Mouse (Mus musculus) brown adipose tissue, adult 24 weeks (tissue): ENCODE measurements around the gene 4833427G06Rik. TPM values are rescaled to one million over a fixed set of nuclear protein-coding genes. Genes with fewer than 3 reads are reported as not detected.
"Not testable (repeated sequence)": the region's sequence is repeated elsewhere in the genome, so short reads cannot be mapped to it uniquely, and the experiment has no call there.

Experiments
- H3K27ac ChIP-seq: fragments of 200-500 bp; replicated peaks from 2 replicates; pipeline ENCODE4 v1.5.1; 2012; ENCODE audit warnings: low read depth, mild to moderate bottlenecking, low read length
- H3K4me1 ChIP-seq: fragments of 200-500 bp; 2 replicates; pipeline ENCODE4 v1.6.1; 2012; ENCODE audit warnings: low read length, mixed read lengths; ENCODE audit not compliant: control insufficient read depth, insufficient read depth, insufficient read length
- H3K4me3 ChIP-seq: fragments of 200-500 bp; 2 replicates; pipeline ENCODE4 v1.5.1; 2012; ENCODE audit warnings: low read depth, mild to moderate bottlenecking, low read length, moderate library complexity; ENCODE audit not compliant: insufficient read depth
- polyA plus RNA-seq: library from polyadenylated mRNA; stranded (reverse); fragments of >200 nt; gene quantifications from 2 replicates; pipeline ENCODE4 v1.2.4, GENCODE M21; 2012; ENCODE audit not compliant: missing spikeins, insufficient read depth, insufficient read length

4833427G06Rik gene
- not detected in 2 replicates for polyA plus RNA-seq

DNA sequence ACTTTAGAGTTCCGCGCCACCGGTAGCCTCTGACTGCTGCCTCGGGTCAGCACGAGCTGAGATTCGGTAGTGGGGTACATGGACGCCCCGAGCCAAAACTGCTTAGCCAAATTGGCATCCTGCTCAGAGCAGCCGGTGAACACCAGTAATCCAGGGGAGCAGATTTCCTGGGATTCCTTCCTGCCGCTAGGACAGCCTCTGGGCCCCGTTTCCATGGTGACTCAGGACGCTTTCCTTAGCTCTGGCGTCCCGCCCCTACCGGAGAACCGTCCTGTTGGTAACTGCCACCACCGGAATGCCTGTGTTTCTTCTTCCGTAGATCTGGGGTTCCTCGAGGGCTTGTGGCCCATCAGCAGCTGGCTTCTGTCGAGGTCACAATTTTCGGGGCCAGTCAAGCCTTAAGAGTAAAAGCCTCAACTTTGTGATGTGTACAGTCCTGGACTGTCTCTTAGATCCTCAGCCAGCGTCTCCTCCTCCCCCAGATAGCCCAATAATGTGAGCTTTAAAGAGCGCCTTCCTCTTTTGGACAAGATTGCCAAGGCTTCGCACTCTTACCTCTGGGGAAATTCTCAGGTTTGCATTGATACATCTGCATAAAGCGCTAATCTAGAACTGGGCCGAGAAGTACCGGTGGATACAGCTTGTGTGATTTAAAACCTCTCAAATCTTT, at the start of gene 4833427G06Rik:
4833427G06Rik (minus strand) TSS at position 323 of the 670 bp plus-strand sequence.
- H3K4me3 ChIP-seq: peak within 1 kb of the TSS; percentile 28
- H3K27ac ChIP-seq: no peak within 1 kb of the TSS
- H3K4me1 ChIP-seq: no peaks in the 10 kb centered on the region; the same call in 1 of the 2 replicates

DNA sequence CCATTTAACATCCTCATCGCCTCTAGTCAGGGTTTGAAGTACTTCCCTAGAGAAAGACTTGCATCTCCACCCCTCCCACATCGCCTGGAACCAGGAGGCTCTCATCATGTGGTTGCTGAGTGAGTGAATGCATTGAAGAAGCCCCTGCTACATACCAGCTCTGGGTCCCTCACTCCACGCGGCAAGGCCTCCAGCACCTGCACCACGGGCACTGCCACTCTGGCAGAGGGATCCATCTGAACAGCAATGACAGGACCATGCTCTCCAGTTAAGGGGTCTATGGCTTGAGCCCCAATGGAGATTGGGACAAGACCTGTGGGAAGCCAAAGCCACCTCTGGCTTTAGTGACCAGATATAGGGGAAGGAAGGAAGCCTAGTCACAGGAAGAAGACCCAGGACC, 45.4 kb upstream of the 4833427G06Rik start:
- Histone ChIP-seq H3K4me3 (no peak overlapping the region), H3K4me1 (no peaks in the 10 kb centered on the region), H3K27ac (no peak overlapping the region)

DNA sequence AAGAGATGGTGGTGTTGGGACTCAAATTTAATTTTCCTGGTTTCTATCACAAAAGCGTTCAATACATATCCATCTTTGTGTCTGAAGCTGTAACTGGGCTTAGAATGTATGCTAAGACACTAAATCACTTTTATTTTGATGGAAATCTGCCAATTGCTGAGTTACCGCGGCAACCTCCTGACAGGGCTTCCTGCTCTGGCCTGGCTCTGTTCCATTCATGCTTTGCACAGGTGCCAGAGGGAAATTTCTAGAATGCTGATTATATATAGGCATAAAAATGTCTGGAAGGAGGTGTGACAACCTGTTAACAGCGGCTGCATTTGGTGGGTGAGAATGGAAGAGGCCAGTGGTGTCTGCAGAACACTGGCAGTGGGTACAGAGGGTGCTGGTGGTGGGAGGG, 44.6 kb upstream of the 4833427G06Rik start:
- H3K4me1 ChIP-seq: no peaks in the 10 kb centered on the region
- no peak overlapping the region for H3K27ac ChIP-seq
- no peak overlapping the region for H3K4me3 ChIP-seq

DNA sequence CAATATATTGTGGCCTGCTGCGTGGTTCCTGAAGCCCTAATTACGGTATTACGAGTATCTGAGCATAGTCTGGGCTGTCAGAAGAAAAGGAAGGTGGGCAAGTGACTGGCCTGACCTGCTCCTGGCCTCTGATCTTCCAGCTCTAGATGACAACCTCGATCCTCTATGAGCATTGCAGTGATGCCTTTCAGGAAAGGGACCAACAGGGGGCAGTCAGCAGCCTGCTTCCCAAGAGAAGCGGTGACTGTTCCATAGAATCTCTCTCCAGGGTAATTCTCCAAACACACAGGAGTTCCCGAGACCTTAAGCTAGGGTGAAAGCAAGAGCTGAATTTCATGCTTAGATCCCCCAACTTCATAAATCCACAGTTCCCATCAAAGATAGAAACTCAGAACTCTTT, 42.3 kb upstream of the 4833427G06Rik start:
- H3K4me3 ChIP-seq: no peak overlapping the region
- no peaks in the 10 kb centered on the region for H3K4me1 ChIP-seq
- no peak overlapping the region for H3K27ac ChIP-seq

DNA sequence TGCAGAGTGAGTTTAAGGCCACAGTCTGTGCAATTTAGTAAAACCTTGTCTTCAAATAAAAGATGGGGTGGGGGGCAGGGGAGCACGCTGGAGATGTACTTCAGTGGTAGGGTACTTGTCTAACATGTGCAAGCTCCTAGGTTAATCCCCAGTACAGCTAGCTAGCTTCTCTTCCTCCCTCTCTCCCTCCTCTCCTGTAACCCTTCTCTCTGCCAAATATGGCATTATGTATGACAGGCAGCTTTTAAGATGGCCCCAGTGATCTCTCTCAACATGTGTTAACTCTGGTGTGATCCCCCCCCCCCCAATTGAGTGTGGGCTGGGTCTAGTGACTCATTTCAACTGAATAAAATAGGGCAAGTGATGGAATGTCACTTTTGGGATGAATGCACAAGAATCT, 41.6 kb upstream of the 4833427G06Rik start:
- H3K4me3 ChIP-seq: no peak overlapping the region
- H3K4me1 ChIP-seq: no peaks in the 10 kb centered on the region
- no peak overlapping the region for H3K27ac ChIP-seq

DNA sequence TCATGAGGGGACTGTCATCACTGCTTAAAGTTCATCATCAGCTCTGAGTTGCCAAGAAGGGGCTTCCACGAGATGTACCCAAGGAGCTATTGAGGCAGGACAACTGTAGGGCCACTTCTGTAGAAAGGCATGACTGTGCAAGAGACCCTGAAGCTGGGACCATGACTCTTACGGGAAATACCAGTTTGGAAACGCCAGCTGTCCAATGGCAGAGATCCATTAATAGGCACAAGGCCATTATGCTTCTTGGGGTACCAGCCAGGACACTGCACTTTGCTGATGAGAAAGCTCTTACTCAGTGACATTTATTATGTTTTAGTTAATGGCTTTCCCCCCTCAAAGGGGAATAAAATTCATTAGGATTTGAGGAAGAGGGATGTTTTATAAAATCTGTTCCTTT, 38.8 kb upstream of the 4833427G06Rik start:
- Histone ChIP-seq H3K4me3 (no peak overlapping the region), H3K27ac (no peak overlapping the region)

DNA sequence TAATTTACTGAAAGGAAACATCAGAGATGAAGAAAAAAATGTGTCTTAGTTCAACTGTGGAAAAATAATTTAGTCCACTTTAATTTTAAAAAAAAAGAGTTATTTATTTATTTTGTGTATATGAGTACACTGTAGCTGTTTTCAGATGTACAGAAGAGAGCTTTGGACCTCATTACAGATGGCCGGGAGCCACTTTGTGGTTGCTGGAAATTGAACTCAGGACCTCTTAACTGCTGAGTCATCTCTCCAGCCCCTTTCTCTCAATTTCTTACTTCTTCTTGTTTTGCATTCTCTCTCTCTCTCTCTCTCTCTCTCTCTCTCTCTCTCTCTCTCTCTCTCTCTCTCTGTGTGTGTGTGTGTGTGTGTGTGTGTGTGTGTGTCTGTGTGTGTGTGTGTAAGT, 37.5 kb upstream of the 4833427G06Rik start:
- not testable (repeated sequence) for H3K27ac ChIP-seq, H3K4me3 ChIP-seq, H3K4me1 ChIP-seq

More for the DNA sequence above, 38.8 kb upstream of the 4833427G06Rik start:
- H3K4me1 ChIP-seq: no peaks in the 10 kb centered on the region

DNA sequence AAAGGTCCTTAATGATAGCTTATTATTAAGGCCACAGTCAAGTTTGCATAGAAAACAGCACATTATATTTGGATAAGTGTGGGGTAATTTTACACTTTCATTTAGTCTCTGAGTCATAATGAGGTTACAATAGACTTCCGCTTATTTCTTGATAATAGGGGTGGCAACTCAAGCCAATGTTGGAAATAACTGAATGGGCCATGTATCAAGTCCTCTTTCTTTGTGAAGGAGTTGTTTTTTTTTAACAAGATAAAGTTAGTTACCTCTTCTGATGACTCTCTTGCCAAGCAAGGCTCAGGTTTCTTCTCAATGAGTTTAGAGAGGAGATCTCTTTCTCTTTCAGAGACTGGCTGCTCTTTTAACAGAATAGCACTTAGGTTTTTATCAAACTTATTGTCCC, 36.4 kb upstream of the 4833427G06Rik start:
- H3K27ac ChIP-seq: no peak overlapping the region
- no peak overlapping the region for H3K4me3 ChIP-seq
- no peaks in the 10 kb centered on the region for H3K4me1 ChIP-seq

DNA sequence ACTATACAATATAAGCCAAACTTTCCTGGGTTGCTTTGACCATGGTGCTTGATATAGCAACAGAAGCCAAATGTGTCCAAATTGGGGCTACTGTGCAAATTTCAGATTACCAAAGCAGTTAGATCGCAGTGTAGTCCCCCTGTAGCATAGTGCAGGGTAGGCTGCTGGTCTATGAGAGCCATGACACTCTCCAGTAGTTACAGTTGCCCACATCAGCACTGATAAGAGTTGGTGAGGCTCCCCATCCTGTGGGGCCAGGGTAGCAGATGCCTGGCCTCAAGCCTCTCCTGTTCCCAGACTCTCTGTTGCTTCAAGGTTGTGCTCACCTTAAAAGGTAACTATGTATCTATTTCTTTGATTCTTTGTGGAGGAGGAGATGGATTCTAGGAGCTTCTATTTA, 36.0 kb upstream of the 4833427G06Rik start:
- Histone ChIP-seq H3K4me3 (no peak overlapping the region), H3K4me1 (no peaks in the 10 kb centered on the region), H3K27ac (no peak overlapping the region)

DNA sequence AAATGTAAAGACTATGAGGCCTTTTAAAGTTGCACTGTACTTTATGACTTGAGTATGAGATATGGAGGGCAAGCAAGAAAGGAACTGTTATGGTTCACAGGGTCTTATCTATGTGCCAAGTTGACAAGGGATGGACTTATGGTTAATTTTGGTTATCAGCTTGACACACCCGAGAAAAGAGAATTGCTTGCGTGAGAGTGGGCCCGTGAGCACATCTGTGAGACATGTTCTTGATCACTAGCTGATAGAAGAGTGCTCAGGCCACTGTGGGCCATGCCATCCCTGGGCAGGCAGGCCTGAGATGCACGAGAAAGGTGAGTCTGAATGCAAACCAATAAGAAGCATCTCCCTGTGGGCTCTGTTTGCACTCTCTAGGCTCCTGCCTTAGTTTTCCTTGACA, 35.6 kb upstream of the 4833427G06Rik start:
- no peak overlapping the region for H3K4me3 ChIP-seq
- no peaks in the 10 kb centered on the region for H3K4me1 ChIP-seq
- no peak overlapping the region for H3K27ac ChIP-seq

DNA sequence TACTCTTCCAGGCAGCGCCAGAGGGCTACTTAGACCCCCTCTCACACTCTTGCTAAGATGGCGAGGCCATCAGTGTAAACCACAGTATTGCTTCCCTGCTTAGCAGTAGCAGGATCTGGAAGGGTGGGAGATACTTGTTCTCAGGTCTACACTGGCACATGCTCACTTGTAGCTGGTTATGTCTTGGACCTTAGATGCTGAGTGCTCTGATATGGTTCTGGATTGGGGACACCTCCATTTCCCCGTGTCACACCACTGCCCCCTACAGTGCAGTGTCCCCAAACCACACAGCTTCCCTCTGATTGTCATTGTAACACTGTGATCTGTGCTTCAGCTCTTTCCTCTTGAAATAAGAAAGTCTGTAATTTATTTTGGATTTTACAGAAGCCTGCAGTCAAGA, 35.1 kb upstream of the 4833427G06Rik start:
- Histone ChIP-seq H3K27ac (no peak overlapping the region), H3K4me3 (no peak overlapping the region), H3K4me1 (no peaks in the 10 kb centered on the region)

DNA sequence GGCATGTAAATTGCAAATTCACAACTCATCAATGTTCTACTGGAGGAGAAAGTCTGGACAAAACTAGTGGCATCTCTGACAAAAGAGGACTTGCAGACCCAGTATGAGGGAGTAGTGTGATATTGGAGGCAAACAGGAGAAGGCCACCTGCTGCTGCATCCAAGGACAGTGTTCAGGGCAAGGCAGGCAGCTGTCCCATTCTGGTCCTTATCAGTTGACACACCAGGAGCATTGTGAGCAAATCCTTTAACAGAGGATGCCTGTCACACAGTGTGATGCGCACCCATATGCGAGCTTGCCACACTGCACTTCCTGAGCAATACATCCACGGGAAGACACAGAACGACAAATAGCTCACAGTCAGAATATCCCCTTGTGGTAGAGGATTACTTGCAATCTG, 12.9 kb upstream of the 4833427G06Rik start:
- Histone ChIP-seq H3K4me3 (no peak overlapping the region), H3K4me1 (no peaks in the 10 kb centered on the region), H3K27ac (no peak overlapping the region)

DNA sequence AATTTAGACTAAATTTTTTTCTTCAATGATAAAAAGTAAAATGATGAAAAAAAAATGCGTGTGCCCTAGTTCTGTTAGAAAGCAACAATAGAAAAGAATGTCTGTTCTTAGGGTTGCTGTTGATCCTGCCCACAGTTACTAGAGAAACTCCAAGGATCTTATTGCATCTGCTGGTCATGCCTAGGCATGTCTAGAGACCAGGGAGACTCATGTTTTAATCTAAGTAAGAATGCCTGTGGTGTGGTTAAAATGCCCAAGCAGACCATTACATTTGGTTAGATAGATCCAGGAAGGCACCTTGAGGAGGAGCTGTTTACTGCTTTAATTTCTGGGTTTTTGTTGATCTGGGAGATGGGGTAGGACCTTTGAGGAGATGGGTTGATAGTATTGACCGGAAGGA, 3.9 kb upstream of the 4833427G06Rik start:
- H3K4me1 ChIP-seq: no peaks in the 10 kb centered on the region; the same call in 1 of the 2 replicates
- no peak overlapping the region for H3K4me3 ChIP-seq
- no peak overlapping the region for H3K27ac ChIP-seq

DNA sequence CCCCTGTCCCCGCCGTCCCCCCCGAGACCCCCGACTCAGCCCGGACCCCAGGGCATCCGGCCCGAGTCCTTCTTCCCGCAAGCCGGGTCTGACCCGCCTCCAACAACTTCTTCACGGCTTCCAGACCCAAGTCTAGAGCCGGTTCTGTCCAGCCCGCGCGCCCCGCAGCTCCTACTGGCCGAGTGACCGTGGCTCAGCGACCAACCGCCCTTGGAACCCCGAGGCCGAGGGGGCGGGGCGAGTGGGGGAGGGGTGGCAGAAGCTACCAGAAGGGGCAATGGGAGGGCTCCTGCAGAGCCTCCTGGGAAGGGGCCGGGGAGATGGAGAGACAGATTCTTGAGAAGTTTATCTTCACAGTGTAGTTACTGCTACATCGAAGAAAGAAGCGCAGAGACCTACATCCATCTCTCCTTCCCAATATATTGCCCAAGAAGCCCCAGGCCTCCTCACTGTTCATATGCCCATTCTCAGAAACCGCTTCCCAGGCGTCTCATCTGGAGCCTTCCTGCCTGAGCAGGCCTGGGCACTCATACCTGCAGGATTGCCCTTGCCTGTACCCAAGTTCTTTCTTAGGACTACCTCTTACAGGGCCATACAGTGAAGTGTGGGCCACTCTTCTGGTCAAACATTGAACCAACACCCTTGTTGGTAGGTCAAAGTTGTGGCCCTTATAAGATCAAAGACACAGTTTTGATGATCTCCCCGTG, 2.1 kb upstream of the 4833427G06Rik start:
- Histone ChIP-seq H3K4me3 (peak overlapping the region; percentile 22; the same call in 1 of the 2 replicates), H3K27ac (no peak overlapping the region), H3K4me1 (no peaks in the 10 kb centered on the region; the same call in 1 of the 2 replicates)

DNA sequence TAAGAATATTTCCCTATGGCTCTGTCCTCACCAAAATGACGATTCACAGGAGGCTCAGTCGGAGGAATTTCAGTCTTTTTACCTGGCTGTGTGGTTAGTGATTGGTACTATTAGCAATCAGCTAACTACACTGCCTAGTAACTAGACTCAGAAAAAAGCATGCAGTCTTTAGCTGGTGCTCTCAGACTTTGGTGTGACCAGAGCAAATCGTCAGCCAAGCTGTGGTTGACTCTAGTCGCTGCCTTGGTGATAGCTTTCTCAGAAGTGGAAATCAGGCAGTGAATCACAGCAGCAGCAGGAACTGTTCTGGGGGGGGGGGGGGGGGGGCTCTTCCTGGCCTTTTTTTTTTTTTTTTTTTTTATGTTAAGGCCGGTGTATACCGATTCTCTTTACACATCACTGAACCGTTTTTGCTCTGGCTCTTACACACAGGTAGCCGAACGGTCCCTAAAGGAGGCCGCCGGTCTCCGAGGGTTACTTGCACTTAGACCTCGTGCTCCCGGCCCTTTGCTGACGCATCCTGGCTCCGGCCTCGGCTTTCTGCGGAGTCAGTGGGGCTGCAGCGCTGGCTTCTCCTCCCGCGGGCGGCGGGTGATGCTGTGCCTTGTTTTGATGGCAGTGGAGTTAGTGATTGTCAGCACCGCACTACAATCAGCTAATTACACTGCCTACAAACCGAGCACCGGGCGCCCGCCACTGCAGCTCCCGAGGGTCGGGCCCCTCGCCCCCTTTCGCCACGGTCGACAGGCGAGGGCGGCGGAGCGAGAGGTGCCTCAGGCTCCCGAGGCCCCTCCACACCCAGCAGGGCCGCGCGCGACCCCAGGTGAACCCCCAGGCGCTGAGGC, 1.3 kb upstream of the 4833427G06Rik start:
- H3K4me1 ChIP-seq: no peaks in the 10 kb centered on the region; the same call in 1 of the 2 replicates
- H3K4me3 ChIP-seq: peak overlapping the region; percentile 45
- H3K27ac ChIP-seq: no peak overlapping the region
